Mouse (Mus musculus) stomach, postnatal 0 days (tissue): ENCODE measurements around the gene Pnpla7. TPM values are rescaled to one million over a fixed set of nuclear protein-coding genes. Genes with fewer than 3 reads are reported as not detected.
A peak's percentile ranks its signal among the peaks of the same experiment; 100 is the strongest.

ENCODE experiments used
- ATAC-seq: fragments of 200-750 bp; cut with Nextera tagmentation; 2 replicates; pipeline ENCODE4 v1.8.0; 2017; ENCODE audit not compliant: low FRiP score, low TSS enrichment
- DNase-seq: peaks from one replicate; pipeline ENCODE4 v3.0.0-alpha.2; 2016; ENCODE audit warnings: low spot score
- H3K27ac ChIP-seq: fragments of 300-500 bp; sonication (generic); replicated peaks from 2 replicates; pipeline ENCODE4 v1.5.1; 2014; ENCODE audit warnings: mild to moderate bottlenecking, control low read depth
- H3K27me3 ChIP-seq: fragments of 300-500 bp; sonication (generic); 2 replicates; pipeline ENCODE4 v1.6.1; 2014; ENCODE audit warnings: low read length; ENCODE audit not compliant: control insufficient read depth, insufficient read depth
- H3K36me3 ChIP-seq: fragments of 300-500 bp; sonication (generic); 2 replicates; pipeline ENCODE4 v1.6.1; 2014; ENCODE audit warnings: low read length, mixed read lengths; ENCODE audit not compliant: control insufficient read depth, insufficient read depth
- H3K4me1 ChIP-seq: fragments of 300-500 bp; sonication (generic); replicated peaks from 2 replicates; pipeline ENCODE4 v1.6.1; 2014; ENCODE audit warnings: antibody characterized with exemption; ENCODE audit not compliant: control insufficient read depth, insufficient read depth
- H3K4me2 ChIP-seq: fragments of 300-500 bp; sonication (generic); replicated peaks from 2 replicates; pipeline ENCODE4 v1.6.1; 2014; ENCODE audit warnings: low read depth, mild to moderate bottlenecking, control low read depth, moderate library complexity
- H3K4me3 ChIP-seq: fragments of 300-500 bp; sonication (generic); 2 replicates; pipeline ENCODE4 v1.5.1; 2014; ENCODE audit warnings: low read depth, low read length, control low read depth
- H3K9ac ChIP-seq: fragments of 300-500 bp; sonication (generic); 2 replicates; pipeline ENCODE4 v1.6.1; 2014; ENCODE audit warnings: mild to moderate bottlenecking, low read length, control low read depth, mixed read lengths
- H3K9me3 ChIP-seq: fragments of 300-500 bp; sonication (generic); 2 replicates; pipeline ENCODE4 v1.6.1; 2016; ENCODE audit warnings: low read length; ENCODE audit not compliant: control insufficient read depth
- CTCF ChIP-seq: IDR thresholded peaks from 2 replicates; pipeline ENCODE4 v1.5.1; 2016; ENCODE audit warnings: antibody characterized with exemption, low read depth, mild to moderate bottlenecking, moderate library complexity
- EP300 ChIP-seq: optimal IDR thresholded peaks from 2 replicates; pipeline ENCODE3; 2016; ENCODE audit warnings: antibody characterized with exemption
- WGBS: fragments of 180-500 bp; shearing (Covaris S2); extraction: QIAGEN DNeasy Blood & Tissue Kit; methylation state at CpG from one replicate; pipeline ENCODE4 v1.1.7; 2014; 5-methylcytosine and 5-hydroxymethylcytosine counted together
- microRNA-seq: library from miRNA; unstranded; fragments of <30 nt; microRNA quantifications from one replicate; pipeline ENCODE4, GENCODE M21; 2016
- polyA plus RNA-seq: library from polyadenylated mRNA; unstranded; fragments of >200 nt; fragmentation: Nextera tagmentation; extraction: Ambion mirVana; gene quantifications from 2 replicates; pipeline ENCODE4 v1.2.1, GENCODE M21; 2015

Gene Pnpla7
- polyA plus RNA-seq, 1 experiment from 2014 or later: 4.2 TPM

- ATAC-seq: no peak; the same call in 1 of the 2 replicates
- Histone ChIP-seq H3K36me3 (no peaks in the 10 kb centered on the region), H3K27me3 (no peaks in the 10 kb centered on the region), H3K27ac (0 out of 2 replicates have a peak overlapping the region, but pooled peaks have one; percentile 25), H3K9ac (peak overlapping the region; percentile 23; the same call in 1 of the 2 replicates), H3K4me2 (peak overlapping the region; percentile 46), H3K4me3 (peak overlapping the region; percentile 2; the same call in 1 of the 2 replicates), H3K9me3 (no peaks in the 10 kb centered on the region), H3K4me1 (no peaks in the 10 kb centered on the region)
- WGBS: 33% methylated on average over 17 of the region's 17 CpGs
- no peak for DNase-seq
- TF ChIP-seq EP300 (no peak), CTCF (no peak)
These were observed 118.9 kb downstream of the Pnpla7 start for GRCm38 (mm10) chr2:25094785-25095108.

GRCm38 (mm10) chr2:25095109-25095850, 119.4 kb downstream of the Pnpla7 start, which contains the start of gene Noxa1:
TSS of gene Noxa1 (minus strand) at chr2:25095149.
- WGBS: 42% methylated on average over 28 of the region's 28 CpGs
- no peaks in the 10 kb centered on the region for H3K36me3 ChIP-seq
- ATAC-seq (peak; percentile 78), DNase-seq (peak; percentile 67)
- no peaks in the 10 kb centered on the region for H3K9me3 ChIP-seq
- H3K27me3 ChIP-seq: no peaks in the 10 kb centered on the region
- H3K4me2 ChIP-seq: peak within 1 kb of the TSS; percentile 46
- TF ChIP-seq CTCF: peak; percentile 54
- no peak for TF ChIP-seq EP300
- H3K4me3 ChIP-seq: peak within 1 kb of the TSS; percentile 2; the same call in 1 of the 2 replicates
- peak within 1 kb of the TSS; percentile 23; the same call in 1 of the 2 replicates for H3K9ac ChIP-seq
- no peaks in the 10 kb centered on the region for H3K4me1 ChIP-seq
- 0 out of 2 replicates have a peak within 1 kb of the TSS, but pooled peaks have one; percentile 25 for H3K27ac ChIP-seq

DNA sequence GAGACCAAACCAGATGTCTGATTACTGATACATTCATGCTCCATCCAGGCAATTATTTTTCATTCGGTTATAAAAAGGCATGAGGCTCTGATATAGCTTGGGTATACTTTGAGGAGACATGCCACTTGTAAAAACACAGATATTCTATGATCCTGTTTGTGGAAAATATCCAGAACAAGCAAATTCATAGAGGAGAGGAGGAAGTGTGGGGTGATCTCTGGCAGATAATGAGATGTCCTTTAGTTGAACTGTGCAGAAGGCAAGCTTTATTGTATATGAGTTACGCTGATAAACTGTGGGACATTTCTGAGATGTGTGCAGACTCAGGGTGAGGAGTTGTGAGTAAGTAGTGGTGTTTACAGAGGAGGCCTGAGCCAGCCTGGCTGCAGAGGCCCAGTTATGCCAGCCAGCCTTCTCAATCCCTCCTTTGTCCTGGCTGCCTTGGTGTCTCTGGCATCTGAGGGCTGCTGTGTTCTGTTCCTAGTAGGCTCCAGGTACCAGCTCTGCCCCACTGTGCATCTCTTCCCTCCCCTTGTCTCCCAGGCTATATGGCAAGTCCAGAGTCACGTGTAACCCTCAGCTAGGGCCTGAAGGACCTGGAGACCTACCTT, 122.3 kb downstream of the Pnpla7 start:
- H3K9me3 ChIP-seq: no peaks in the 10 kb centered on the region
- H3K4me3 ChIP-seq: no peak overlapping the region
- TF ChIP-seq CTCF: no peak
- H3K27ac ChIP-seq: peak overlapping the region; percentile 70
- WGBS: 60% methylated on average over 3 of the region's 3 CpGs
- no peaks in the 10 kb centered on the region for H3K4me1 ChIP-seq
- no peaks in the 10 kb centered on the region for H3K27me3 ChIP-seq
- no peak overlapping the region for H3K4me2 ChIP-seq
- H3K36me3 ChIP-seq: no peaks in the 10 kb centered on the region
- DNase-seq (no peak), ATAC-seq (peak; percentile 33; the same call in 1 of the 2 replicates)
- H3K9ac ChIP-seq: no peak overlapping the region

DNA sequence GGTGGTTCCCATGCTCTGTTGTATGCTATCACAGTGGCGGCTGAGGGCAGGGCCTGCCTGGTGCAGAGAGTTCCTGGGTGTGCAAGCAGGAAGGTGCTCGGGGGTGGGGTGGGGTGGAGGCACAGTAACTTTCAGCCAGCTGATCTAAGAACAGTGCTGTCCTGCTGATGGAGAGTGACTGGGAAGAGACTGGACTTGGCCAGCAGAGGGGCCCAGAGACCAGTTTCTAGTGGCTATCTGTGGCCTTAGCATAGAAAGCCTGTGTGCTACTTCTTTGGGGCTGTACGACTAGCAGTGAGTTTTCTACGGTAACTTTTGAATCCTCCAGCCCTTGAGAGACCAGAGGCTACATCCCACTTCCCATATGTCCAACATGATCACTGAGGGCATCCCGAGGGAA, 123.1 kb downstream of the Pnpla7 start:
- Histone ChIP-seq H3K4me3 (no peak overlapping the region), H3K4me1 (no peaks in the 10 kb centered on the region), H3K27me3 (no peaks in the 10 kb centered on the region), H3K9me3 (no peaks in the 10 kb centered on the region), H3K27ac (peak overlapping the region; percentile 70), H3K4me2 (no peak overlapping the region), H3K9ac (no peak overlapping the region), H3K36me3 (no peaks in the 10 kb centered on the region)
- 40% methylated on average over 5 of the region's 5 CpGs for WGBS
- peak; percentile 74 for ATAC-seq
- peak; percentile 78 for DNase-seq
- TF ChIP-seq EP300 (no peak), CTCF (peak; percentile 74)

- Histone ChIP-seq H3K4me2 (no peak overlapping the region), H3K4me3 (no peak overlapping the region), H3K9me3 (no peaks in the 10 kb centered on the region), H3K36me3 (no peaks in the 10 kb centered on the region), H3K27me3 (no peaks in the 10 kb centered on the region), H3K9ac (no peak overlapping the region), H3K27ac (no peak overlapping the region), H3K4me1 (no peaks in the 10 kb centered on the region)
- no peak for ATAC-seq
- 81% methylated on average over 3 of the region's 3 CpGs for WGBS
- no peak for TF ChIP-seq EP300
- TF ChIP-seq CTCF: no peak
- DNase-seq: no peak
These were observed 123.9 kb downstream of the Pnpla7 start for GRCm38 (mm10) chr2:25099703-25100102.

Small RNAs within 50 kb of the gene (microRNA-seq; reads per million reads assigned to microRNA genes)
- not detected for gene Gm22875
- not detected for gene Gm24328
- not detected for gene Mir7664

Other genes starting within 250 kb of the Pnpla7 start
- 0.74 and 0.87 TPM in 2 replicates for gene Cacna1b, start 212.9 kb upstream of the Pnpla7 start, polyA plus RNA-seq
- gene Ehmt1, start 56.4 kb upstream of the Pnpla7 start, polyA plus RNA-seq: 23.1 and 27.5 TPM in 2 replicates
- gene Arrdc1, start 40.8 kb upstream of the Pnpla7 start, polyA plus RNA-seq: 94.7 and 105 TPM in 2 replicates
- gene Zmynd19, start 26.2 kb upstream of the Pnpla7 start, polyA plus RNA-seq: 7.1 and 7.8 TPM in 2 replicates
- 12.1 TPM in 2 replicates for gene Dph7, start 13.6 kb upstream of the Pnpla7 start, polyA plus RNA-seq
- 121 and 122 TPM in 2 replicates for gene Mrpl41, start 935 bp upstream of the Pnpla7 start, polyA plus RNA-seq
- 23.5 and 30.2 TPM in 2 replicates for gene Nsmf, start 78.3 kb downstream of the Pnpla7 start, polyA plus RNA-seq
- gene Entpd8, start 104.3 kb downstream of the Pnpla7 start, polyA plus RNA-seq: 3.3 TPM in 2 replicates
- 4.0 and 4.4 TPM in 2 replicates for gene Noxa1, start 119.1 kb downstream of the Pnpla7 start, polyA plus RNA-seq
- gene Nrarp, start 204.7 kb downstream of the Pnpla7 start, polyA plus RNA-seq: 25.3 and 25.6 TPM in 2 replicates
- 13.1 and 13.7 TPM in 2 replicates for gene Tor4a, start 220.9 kb downstream of the Pnpla7 start, polyA plus RNA-seq
- 58.6 and 59.1 TPM in 2 replicates for gene Nelfb, start 235.5 kb downstream of the Pnpla7 start, polyA plus RNA-seq
- not detected in 2 replicates for gene Stpg3, start 238.6 kb downstream of the Pnpla7 start, polyA plus RNA-seq
- gene Fam166a, start 242.7 kb downstream of the Pnpla7 start, polyA plus RNA-seq: 0.92 TPM in 1 of 2 replicates, not detected in the other
- gene Tubb4b, start 248.7 kb downstream of the Pnpla7 start, polyA plus RNA-seq: 475 and 486 TPM in 2 replicates